Mouse (Mus musculus): ENCODE measurements around the gene Bco2. TPM values are rescaled to one million over a fixed set of nuclear protein-coding genes. Genes with fewer than 3 reads are reported as not detected.

Bco2 gene
- total and polyA plus RNA-seq, 3 experiments = 0.07 TPM; not detected in 2

DNA sequence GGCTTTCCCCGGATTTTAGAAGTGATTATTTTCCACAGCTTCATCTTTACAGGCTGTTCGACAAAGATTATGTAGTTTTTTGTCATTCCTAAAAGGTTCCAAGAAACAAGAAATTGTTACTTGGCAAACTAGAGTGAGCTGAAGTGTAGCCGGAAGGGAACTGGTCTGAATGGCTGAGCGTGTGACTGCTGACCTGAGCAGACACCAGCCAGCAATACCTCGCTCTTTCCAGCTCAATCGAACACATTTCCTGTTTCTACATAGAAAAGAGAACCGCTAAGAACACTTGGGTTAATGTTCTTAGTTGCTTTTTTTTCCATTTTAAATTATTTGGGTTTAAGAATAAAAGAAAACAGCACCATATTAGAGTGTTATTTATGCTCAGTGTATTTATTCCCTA lies 14.8 kb downstream of the Bco2 start:
- H3K36me3 ChIP-seq (ENCODE audit: control insufficient read depth in 1 of 2, insufficient read depth in 2 of 2, low read length in 2 of 2) = peaks cover 0 to 5% of the 10 kb centered on the region in 2 experiments; a peak in 2 of 4 replicates
- H3K4me1 ChIP-seq (ENCODE audit: control insufficient read depth in 1 of 2, insufficient read depth in 2 of 2, low read length in 2 of 2) = peaks cover 2 to 14% of the 10 kb centered on the region in 2 experiments; a peak in 3 of 4 replicates
- H3K27me3 ChIP-seq (ENCODE audit: control insufficient read depth in 1 of 2, insufficient read depth in 2 of 2, low read length in 2 of 2) = peaks cover 0 to 3% of the 10 kb centered on the region in 2 experiments; a peak in 2 of 4 replicates
- H3K4me3 ChIP-seq (ENCODE audit: control insufficient read depth in 1 of 2, insufficient read depth in 1 of 2, low read depth in 2 of 2, low read length in 2 of 2) = no peak overlapping the region
- no peak overlapping the region for H3K27ac ChIP-seq (ENCODE audit: control insufficient read depth, low read depth, low read length)
- no peak for TF ChIP-seq ZNF384 (IDR thresholded peaks at IDR 0.05; ENCODE audit: low read depth, low read length)
- TF ChIP-seq GABPA (IDR thresholded peaks at IDR 0.05; ENCODE audit: low read depth, low read length) = no peak
- TF ChIP-seq UBTF (IDR thresholded peaks at IDR 0.05; ENCODE audit: borderline replicate concordance, insufficient read depth, low read depth, low read length) = no peak
- no peak for TF ChIP-seq TAL1 (IDR thresholded peaks at IDR 0.05; ENCODE audit: low read length)
- no peak for TF ChIP-seq POLR2AphosphoS5 (IDR thresholded peaks at IDR 0.05; ENCODE audit: borderline replicate concordance, low read depth, low read length)
- TF ChIP-seq POLR2A (IDR thresholded peaks at IDR 0.05; ENCODE audit: control insufficient read depth in 1 of 2, insufficient read depth in 1 of 2, low read depth in 1 of 2, low read length in 2 of 2, poor library complexity in 1 of 2) = no peak
- no peak for TF ChIP-seq SMC3 (IDR thresholded peaks at IDR 0.05; ENCODE audit: low read depth, low read length)
- TF ChIP-seq MEF2A (IDR thresholded peaks at IDR 0.05; ENCODE audit: extremely low read depth, insufficient replicate concordance, low read depth, low read length, poor library complexity, severe bottlenecking) = no peak
- TF ChIP-seq CTCF (IDR thresholded peaks at IDR 0.05 in 2 of 3, conservative IDR thresholded peaks at IDR 0.05 in 1 of 3; ENCODE audit: control insufficient read depth in 1 of 3, insufficient read depth in 1 of 3, low read depth in 2 of 3, low read length in 3 of 3, poor library complexity in 1 of 3, severe bottlenecking in 1 of 3) = no peak
- no peak for TF ChIP-seq ETS1 (IDR thresholded peaks at IDR 0.05; ENCODE audit: low read depth, low read length)
- TF ChIP-seq RCOR1 (IDR thresholded peaks at IDR 0.05; ENCODE audit: low read depth, low read length) = no peak
- TF ChIP-seq NELFE (IDR thresholded peaks at IDR 0.05; ENCODE audit: low read depth, low read length) = no peak
- no peak for TF ChIP-seq USF2 (IDR thresholded peaks at IDR 0.05; ENCODE audit: borderline replicate concordance in 1 of 2, insufficient read depth in 1 of 2, low read depth in 1 of 2, low read length in 2 of 2)
- no peak for TF ChIP-seq MXI1 (IDR thresholded peaks at IDR 0.05; ENCODE audit: low read depth, low read length)
- TF ChIP-seq ELF1 (IDR thresholded peaks at IDR 0.05; ENCODE audit: low read depth, low read length) = no peak
- no peak for TF ChIP-seq CHD2 (IDR thresholded peaks at IDR 0.05; ENCODE audit: low read length)
- H3K9ac ChIP-seq (ENCODE audit: control insufficient read depth, low read depth, low read length, poor library complexity, severe bottlenecking) = no peak overlapping the region
- no peaks in the 10 kb centered on the region for H3K79me2 ChIP-seq (ENCODE audit: control insufficient read depth, insufficient read depth, low read length, poor library complexity)
- no peaks in the 10 kb centered on the region for H3K9me3 ChIP-seq (replicated peaks; ENCODE audit: insufficient read depth, low read length)
- no peak for DNase-seq (ENCODE audit: low read depth, low spot score)

DNA sequence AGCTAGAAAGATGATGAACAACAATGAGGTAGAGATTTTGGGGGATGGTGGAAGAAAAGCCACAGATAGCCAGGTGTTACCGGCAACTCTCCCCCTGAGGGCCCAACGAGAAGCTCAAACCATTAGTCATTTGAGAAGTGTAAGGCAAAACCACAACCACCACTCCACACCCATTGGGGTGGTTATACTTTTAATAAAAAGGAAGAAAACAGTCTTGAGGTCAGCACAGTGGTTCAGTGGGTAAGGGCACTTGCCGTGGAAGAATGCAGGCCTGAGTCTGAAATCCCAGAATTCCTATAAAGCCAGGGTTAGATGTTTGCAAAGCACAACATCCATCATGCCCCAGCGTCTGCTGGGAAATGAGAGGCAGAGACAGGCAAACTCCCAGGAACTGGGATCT lies 17.7 kb downstream of the Bco2 start:
- H3K9ac ChIP-seq (ENCODE audit: control insufficient read depth, low read depth, low read length, poor library complexity, severe bottlenecking) = no peak overlapping the region
- TF ChIP-seq CHD1 (IDR thresholded peaks at IDR 0.05; ENCODE audit: low read depth, low read length) (no peak), MAX (IDR thresholded peaks at IDR 0.05; ENCODE audit: low read length) (no peak), POLR2A (IDR thresholded peaks at IDR 0.05; ENCODE audit: control insufficient read depth in 1 of 2, insufficient read depth in 1 of 2, low read depth in 1 of 2, low read length in 2 of 2, poor library complexity in 1 of 2) (no peak)
- no peaks in the 10 kb centered on the region for H3K79me2 ChIP-seq (ENCODE audit: control insufficient read depth, insufficient read depth, low read length, poor library complexity)
- no peak overlapping the region for H3K27ac ChIP-seq (ENCODE audit: control insufficient read depth, low read depth, low read length)
- no peak overlapping the region for H3K4me3 ChIP-seq (ENCODE audit: control insufficient read depth in 1 of 2, insufficient read depth in 1 of 2, low read depth in 2 of 2, low read length in 2 of 2)
- DNase-seq (ENCODE audit: low read depth, low spot score) = peak; percentile 35
- H3K9me3 ChIP-seq (replicated peaks; ENCODE audit: insufficient read depth, low read length) = no peaks in the 10 kb centered on the region
- peaks cover 2 to 14% of the 10 kb centered on the region in 2 experiments; a peak in 3 of 4 replicates for H3K4me1 ChIP-seq (ENCODE audit: control insufficient read depth in 1 of 2, insufficient read depth in 2 of 2, low read length in 2 of 2)
- H3K27me3 ChIP-seq (ENCODE audit: control insufficient read depth in 1 of 2, insufficient read depth in 2 of 2, low read length in 2 of 2) = peaks cover 0 to 3% of the 10 kb centered on the region in 2 experiments; a peak in 2 of 4 replicates
- H3K36me3 ChIP-seq (ENCODE audit: control insufficient read depth in 1 of 2, insufficient read depth in 2 of 2, low read length in 2 of 2) = peaks cover 0 to 8% of the 10 kb centered on the region in 2 experiments; a peak in 2 of 4 replicates

Measured in MEL (cell line).